Mouse (Mus musculus): ENCODE measurements around the gene Ints6l.

Gene Ints6l

DNA sequence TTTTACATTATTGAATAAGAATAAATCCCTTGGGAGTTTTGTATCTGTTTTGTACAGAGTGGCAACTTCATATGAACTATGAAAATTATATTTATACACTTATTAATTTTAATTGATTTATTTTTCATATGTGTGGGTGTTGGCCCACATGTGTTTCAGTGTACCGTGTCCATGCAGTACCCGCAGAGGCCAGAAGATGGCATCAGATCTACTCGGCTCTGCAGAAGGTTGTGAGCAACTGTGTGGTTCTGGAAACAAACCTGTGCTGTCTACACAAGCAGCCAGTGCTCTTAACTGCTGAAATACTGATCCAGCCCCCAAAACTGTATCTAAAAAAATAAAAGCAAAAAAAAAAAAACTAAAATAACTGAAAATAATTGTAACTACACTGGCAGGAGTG, 76.6 kb downstream of the Ints6l start:
- DNase-seq, result peak; percentile 44

DNA sequence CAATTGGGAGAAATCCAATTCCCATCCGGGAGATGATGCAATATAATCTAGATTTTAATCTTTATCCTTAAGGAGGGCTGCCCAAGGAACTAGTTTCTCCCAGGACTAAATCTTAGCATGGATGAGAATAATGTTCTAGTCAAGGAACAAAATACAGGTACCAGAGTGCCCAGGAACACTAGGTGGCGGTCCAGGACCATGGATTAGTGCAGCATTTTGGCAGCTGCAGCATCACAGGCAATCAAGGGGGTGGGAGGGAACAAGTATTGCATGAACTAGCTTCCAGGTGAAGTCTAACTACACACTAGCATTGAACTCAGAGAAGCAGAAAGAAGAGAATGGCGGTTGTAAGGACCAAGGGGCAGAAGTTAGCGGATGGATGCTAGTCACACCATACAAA, 82.5 kb downstream of the Ints6l start:
- DNase-seq, result peak; percentile 34

GRCm38 (mm10) chrX:56549506-56549905, 94.8 kb downstream of the Ints6l start, which contains the start of gene Gm648:
Gene Gm648, minus strand, starts transcription at chrX:56549606.
- DNase-seq, result no peak

GRCm38 (mm10) chrX:56553584-56553983, 98.9 kb downstream of the Ints6l start:
- no peak for DNase-seq
